Mouse (Mus musculus) telencephalon, adult 2 months (tissue): ENCODE results near the gene Lcmt2.

Source experiments
- DNase-seq: peaks from one replicate; pipeline ENCODE4 v3.0.0-alpha.2; 2011; ENCODE audit warnings: low read depth, low spot score

Lcmt2 gene

GRCm38 (mm10) chr2:121119260-121119659 lies 21.2 kb downstream of the Lcmt2 start:
- DNase-seq, result no peak

- no peak for DNase-seq
Measured at GRCm38 (mm10) chr2:121115418-121115817, 25.0 kb downstream of the Lcmt2 start.

GRCm38 (mm10) chr2:121109695-121110094 lies 30.8 kb downstream of the Lcmt2 start, which contains the start of gene Tgm7:
Gene Tgm7, minus strand, starts transcription at chr2:121109795.
- DNase-seq, result no peak

- no peak for DNase-seq
Measured at GRCm38 (mm10) chr2:121105940-121106339, 34.5 kb downstream of the Lcmt2 start.

GRCm38 (mm10) chr2:121102051-121102450 lies 38.4 kb downstream of the Lcmt2 start:
- peak; percentile 55 for DNase-seq

- DNase-seq, result no peak
Measured at GRCm38 (mm10) chr2:121089751-121090150, 50.7 kb downstream of the Lcmt2 start.

- no peak for DNase-seq
Measured at GRCm38 (mm10) chr2:121088507-121088906, 51.9 kb downstream of the Lcmt2 start.

- DNase-seq, result no peak
Measured at GRCm38 (mm10) chr2:121085480-121086185, 54.8 kb downstream of the Lcmt2 start, which contains the start of gene Tgm5. Gene Tgm5, minus strand, starts transcription at chr2:121085841.

GRCm38 (mm10) chr2:121082626-121083025 lies 57.8 kb downstream of the Lcmt2 start:
- DNase-seq, result no peak
